21 mouse cellular contexts compared by ENCODE assay signal in genomic region chr1:179454600-179454999, GRCm38 (mm10).
DNase-seq lines count a peak whose midpoint lies in the region; ATAC-seq lines count a peak whose summit lies in the region.
"Had no signal": no experiment of that assay in that cellular context is flagged by ENCODE, and none has a peak within 500 bp of the region (broad histone marks: within the 10 kb centered on the region; RNA-seq: fewer than 3 reads in every experiment).

No protein-coding gene starts in this region.

- no peak for ATAC-seq in embryonic facial prominence, embryonic 12.5 days (ENCODE audit: insufficient number of reproducible peaks, insufficient read depth, low FRiP score, low TSS enrichment)
- ATAC-seq in heart, embryonic 16.5 days (replicated peaks; ENCODE audit: extremely low read depth, insufficient read depth, low FRiP score) = 0 out of 2 replicates have a peak, but pooled peaks have one; percentile 37
- no peak for ATAC-seq in megakaryocyte progenitor cell, adult 5-6 weeks (replicated peaks; ENCODE audit: poor library complexity)
- ATAC-seq in CD4-positive, CD25-positive, alpha-beta regulatory T cell, adult 4 months = no peak
- ATAC-seq: lung, postnatal 0 days; midbrain, embryonic 13.5 days had no signal

- 57% methylated on average over 6 of the region's 6 CpGs for WGBS in embryonic facial prominence, embryonic 12.5 days
- 34% methylated on average over 6 of the region's 6 CpGs for WGBS in heart, embryonic 16.5 days

- no peaks in the 10 kb centered on the region for H3K27me3 ChIP-seq in embryonic facial prominence, embryonic 12.5 days
- H3K27me3 ChIP-seq in heart, embryonic 16.5 days (ENCODE audit: control insufficient read depth, insufficient read depth, low read length) = no peaks in the 10 kb centered on the region
- H3K27me3 ChIP-seq: midbrain, embryonic 13.5 days; neural tube, embryonic 13.5 days; stomach, embryonic 15.5 days had no signal

- H3K4me3 ChIP-seq in embryonic facial prominence, embryonic 12.5 days = no peak overlapping the region
- no peak overlapping the region for H3K4me3 ChIP-seq in heart, embryonic 16.5 days (ENCODE audit: low read length)
- H3K4me3 ChIP-seq: forebrain, embryonic 12.5 days; midbrain, embryonic 13.5 days; neural tube, embryonic 13.5 days; stomach, embryonic 15.5 days had no signal

- H3K36me3 ChIP-seq in embryonic facial prominence, embryonic 12.5 days = no peaks in the 10 kb centered on the region
- H3K36me3 ChIP-seq in heart, embryonic 16.5 days (ENCODE audit: control insufficient read depth, insufficient read depth) = no peaks in the 10 kb centered on the region
- H3K36me3 ChIP-seq: forebrain, embryonic 12.5 days; midbrain, embryonic 13.5 days; neural tube, embryonic 13.5 days; stomach, embryonic 15.5 days had no signal

- 0 out of 2 replicates have a peak overlapping the region, but pooled peaks have one; percentile 41 for H3K27ac ChIP-seq in embryonic facial prominence, embryonic 12.5 days
- H3K27ac ChIP-seq in heart, embryonic 16.5 days (ENCODE audit: low read length) = no peak overlapping the region
- H3K27ac ChIP-seq: forebrain, embryonic 12.5 days; hindbrain, embryonic 14.5 days; kidney, postnatal 0 days; liver, embryonic 14.5 days; midbrain, embryonic 13.5 days; neural tube, embryonic 13.5 days; stomach, embryonic 15.5 days had no signal

- no peaks in the 10 kb centered on the region for H3K9me3 ChIP-seq in embryonic facial prominence, embryonic 12.5 days
- H3K9me3 ChIP-seq in heart, embryonic 16.5 days (replicated peaks; ENCODE audit: control insufficient read depth, low read length) = no peaks in the 10 kb centered on the region
- H3K9me3 ChIP-seq: forebrain, embryonic 12.5 days; midbrain, embryonic 13.5 days; neural tube, embryonic 13.5 days; stomach, embryonic 15.5 days had no signal

- no peak overlapping the region for H3K4me2 ChIP-seq in embryonic facial prominence, embryonic 12.5 days (replicated peaks)
- no peak overlapping the region for H3K4me2 ChIP-seq in heart, embryonic 16.5 days (ENCODE audit: low read depth, low read length)
- H3K4me2 ChIP-seq: forebrain, embryonic 12.5 days; hindbrain, embryonic 14.5 days; midbrain, embryonic 13.5 days; neural tube, embryonic 13.5 days; stomach, embryonic 15.5 days had no signal

- no peak overlapping the region for H3K9ac ChIP-seq in embryonic facial prominence, embryonic 12.5 days
- no peak overlapping the region for H3K9ac ChIP-seq in heart, embryonic 16.5 days (ENCODE audit: low read length)
- H3K9ac ChIP-seq: forebrain, embryonic 12.5 days; hindbrain, embryonic 14.5 days; liver, embryonic 14.5 days; midbrain, embryonic 13.5 days; neural tube, embryonic 13.5 days; stomach, embryonic 15.5 days had no signal

- peak; percentile 21 to 30 for DNase-seq in heart, adult 18-20 months
- no peak for DNase-seq in heart, adult 8-10 months (ENCODE audit: low spot score)
- DNase-seq in NIH3T3 (ENCODE audit: low read depth) = peak; percentile 17
- DNase-seq in embryo, embryonic 10 days (ENCODE audit: low spot score) = no peak
- DNase-seq: cerebellum, adult 11 months; cerebellum, postnatal 14 days; gastrocnemius, postnatal 14 days; layer of hippocampus, postnatal 36 days; thymus, adult 2 months had no signal

- H3K4me1 ChIP-seq in embryonic facial prominence, embryonic 12.5 days = peaks cover 40% of the 10 kb centered on the region
- peaks cover 10% of the 10 kb centered on the region for H3K4me1 ChIP-seq in heart, embryonic 16.5 days (ENCODE audit: control insufficient read depth, insufficient read depth, low read length)
- H3K4me1 ChIP-seq: midbrain, embryonic 13.5 days had no signal

Comparison
In these comparisons a context has a peak if more than half of its experiments do, and no peak if none do; other contexts are left out.
1. DNase-seq: peak in heart, adult 18-20 months (2 of 2) and NIH3T3 (single experiment); none in heart, adult 8-10 months (single experiment) and embryo, embryonic 10 days (single experiment).